Mouse (Mus musculus): Measurements from ENCODE around the gene Adamts7. TPM values are rescaled to one million over a fixed set of nuclear protein-coding genes. Genes with fewer than 3 reads are reported as not detected.

Adamts7 gene
- total and polyA plus RNA-seq, 2 experiments from 2014 or later = 4.9 to 15.9 TPM

GRCm38 (mm10) chr9:90172528-90173321 lies 9.9 kb downstream of the Adamts7 start:
- Histone ChIP-seq H3K4me1 (ENCODE audit: insufficient read depth) (no peaks in the 10 kb centered on the region), H3K4me2 (ENCODE audit: low read depth) (no peak overlapping the region), H3K9ac (no peak overlapping the region), H3K36me3 (ENCODE audit: insufficient read depth) (peaks cover 49% of the 10 kb centered on the region), H3K27ac (ENCODE audit: low read depth, low read length) (no peak overlapping the region), H3K4me3 (ENCODE audit: low read depth, low read length) (no peak overlapping the region), H3K27me3 (ENCODE audit: insufficient read depth, low read length) (no peaks in the 10 kb centered on the region), H3K9me3 (ENCODE audit: low read length) (no peaks in the 10 kb centered on the region)
- DNase-seq (no peak), ATAC-seq (no peak)
- WGBS = 77% methylated on average over 8 of the region's 8 CpGs
- no peak for TF ChIP-seq CTCF (IDR thresholded peaks at IDR 0.05; ENCODE audit: low read depth)

GRCm38 (mm10) chr9:90173330-90173729 lies 10.5 kb downstream of the Adamts7 start:
- Histone ChIP-seq H3K9ac (no peak overlapping the region), H3K27ac (ENCODE audit: low read depth, low read length) (no peak overlapping the region), H3K4me1 (ENCODE audit: insufficient read depth) (no peaks in the 10 kb centered on the region), H3K4me2 (ENCODE audit: low read depth) (no peak overlapping the region), H3K9me3 (ENCODE audit: low read length) (no peaks in the 10 kb centered on the region), H3K36me3 (ENCODE audit: insufficient read depth) (peaks cover 52% of the 10 kb centered on the region), H3K27me3 (ENCODE audit: insufficient read depth, low read length) (no peaks in the 10 kb centered on the region), H3K4me3 (ENCODE audit: low read depth, low read length) (no peak overlapping the region)
- WGBS = 89% methylated on average over 3 of the region's 3 CpGs
- ATAC-seq = no peak
- TF ChIP-seq CTCF (IDR thresholded peaks at IDR 0.05; ENCODE audit: low read depth) = no peak
- no peak for DNase-seq

GRCm38 (mm10) chr9:90179409-90179808 lies 16.5 kb downstream of the Adamts7 start:
- Histone ChIP-seq H3K9me3 (ENCODE audit: low read length) (no peaks in the 10 kb centered on the region), H3K27me3 (ENCODE audit: insufficient read depth, low read length) (no peaks in the 10 kb centered on the region), H3K27ac (ENCODE audit: low read depth, low read length) (no peak overlapping the region), H3K4me2 (ENCODE audit: low read depth) (no peak overlapping the region), H3K4me1 (ENCODE audit: insufficient read depth) (no peaks in the 10 kb centered on the region), H3K36me3 (ENCODE audit: insufficient read depth) (peaks cover 40% of the 10 kb centered on the region), H3K4me3 (ENCODE audit: low read depth, low read length) (no peak overlapping the region), H3K9ac (no peak overlapping the region)
- no peak for DNase-seq
- ATAC-seq = no peak
- no peak for TF ChIP-seq CTCF (IDR thresholded peaks at IDR 0.05; ENCODE audit: low read depth)
- WGBS = 86% methylated on average over 5 of the region's 5 CpGs

GRCm38 (mm10) chr9:90181656-90182388 lies 19.0 kb downstream of the Adamts7 start:
- peaks cover 33% of the 10 kb centered on the region for H3K36me3 ChIP-seq (ENCODE audit: insufficient read depth)
- no peaks in the 10 kb centered on the region for H3K27me3 ChIP-seq (ENCODE audit: insufficient read depth, low read length)
- DNase-seq (no peak), ATAC-seq (0 out of 2 replicates have a peak, but pooled peaks have one; percentile 2)
- H3K27ac ChIP-seq (ENCODE audit: low read depth, low read length) = no peak overlapping the region
- 87% methylated on average over 6 of the region's 6 CpGs for WGBS
- TF ChIP-seq CTCF (IDR thresholded peaks at IDR 0.05; ENCODE audit: low read depth) = no peak
- no peak overlapping the region for H3K4me2 ChIP-seq (ENCODE audit: low read depth)
- H3K4me3 ChIP-seq (ENCODE audit: low read depth, low read length) = no peak overlapping the region
- no peaks in the 10 kb centered on the region for H3K9me3 ChIP-seq (ENCODE audit: low read length)
- no peak overlapping the region; the same call in 1 of the 2 replicates for H3K9ac ChIP-seq
- H3K4me1 ChIP-seq (ENCODE audit: insufficient read depth) = no peaks in the 10 kb centered on the region

- ATAC-seq (peak; percentile 65), DNase-seq (no peak)
- no peak for TF ChIP-seq CTCF (IDR thresholded peaks at IDR 0.05; ENCODE audit: low read depth)
- Histone ChIP-seq H3K36me3 (ENCODE audit: insufficient read depth) (peaks cover 33% of the 10 kb centered on the region), H3K9me3 (ENCODE audit: low read length) (no peaks in the 10 kb centered on the region), H3K27ac (ENCODE audit: low read depth, low read length) (no peak overlapping the region), H3K4me3 (ENCODE audit: low read depth, low read length) (no peak overlapping the region), H3K9ac (no peak overlapping the region; the same call in 1 of the 2 replicates), H3K4me1 (ENCODE audit: insufficient read depth) (no peaks in the 10 kb centered on the region), H3K27me3 (ENCODE audit: insufficient read depth, low read length) (no peaks in the 10 kb centered on the region), H3K4me2 (ENCODE audit: low read depth) (no peak overlapping the region)
- 77% methylated on average over 18 of the region's 18 CpGs for WGBS
Observed at GRCm38 (mm10) chr9:90182636-90183421, 20.0 kb downstream of the Adamts7 start.

- TF ChIP-seq CTCF (IDR thresholded peaks at IDR 0.05; ENCODE audit: low read depth) = no peak
- Histone ChIP-seq H3K27me3 (ENCODE audit: insufficient read depth, low read length) (no peaks in the 10 kb centered on the region), H3K9me3 (ENCODE audit: low read length) (no peaks in the 10 kb centered on the region), H3K27ac (ENCODE audit: low read depth, low read length) (no peak overlapping the region), H3K4me1 (ENCODE audit: insufficient read depth) (no peaks in the 10 kb centered on the region), H3K4me3 (ENCODE audit: low read depth, low read length) (no peak overlapping the region), H3K4me2 (ENCODE audit: low read depth) (no peak overlapping the region), H3K36me3 (ENCODE audit: insufficient read depth) (peaks cover 34% of the 10 kb centered on the region), H3K9ac (no peak overlapping the region)
- WGBS = 72% methylated on average over 3 of the region's 3 CpGs
- ATAC-seq (no peak), DNase-seq (no peak)
Observed at GRCm38 (mm10) chr9:90183550-90183949, 20.7 kb downstream of the Adamts7 start.

Measured in forebrain, postnatal 0 days (tissue).